Mouse (Mus musculus) liver, postnatal 0 days (tissue): ENCODE measurements around the gene Setd1b. TPM values are rescaled to one million over a fixed set of nuclear protein-coding genes. Genes with fewer than 3 reads are reported as not detected.

ENCODE experiments used
- ATAC-seq: fragments of 200-750 bp; cut with Nextera tagmentation; 2 replicates; pipeline ENCODE4 v1.8.0; 2017; ENCODE audit warnings: mild to moderate bottlenecking, moderate library complexity
- DNase-seq: peaks from one replicate; pipeline ENCODE4 v3.0.0-alpha.2; 2016
- H3K27ac ChIP-seq: fragments of 300-500 bp; sonication (generic); 2 replicates; pipeline ENCODE4 v1.5.1; 2014; ENCODE audit warnings: antibody characterized with exemption, moderate library complexity, mild to moderate bottlenecking, low read depth
- H3K27me3 ChIP-seq: fragments of 300-500 bp; sonication (generic); 2 replicates; pipeline ENCODE4 v1.6.1; 2014; ENCODE audit warnings: low read length, control low read depth, mixed read lengths; ENCODE audit not compliant: insufficient read depth
- H3K36me3 ChIP-seq: fragments of 300-500 bp; sonication (generic); replicated peaks from 2 replicates; pipeline ENCODE4 v1.6.1; 2014; ENCODE audit warnings: mild to moderate bottlenecking, control low read depth, low read length, moderate library complexity, mixed read lengths; ENCODE audit not compliant: insufficient read depth
- H3K4me1 ChIP-seq: fragments of 300-500 bp; sonication (generic); 2 replicates; pipeline ENCODE4 v1.6.1; 2014; ENCODE audit warnings: antibody characterized with exemption, mild to moderate bottlenecking, control low read depth; ENCODE audit not compliant: insufficient read depth
- H3K4me2 ChIP-seq: fragments of 300-500 bp; sonication (generic); 2 replicates; pipeline ENCODE4 v1.6.1; 2014; ENCODE audit warnings: low read depth, mild to moderate bottlenecking, low read length, moderate library complexity, mixed read lengths
- H3K4me3 ChIP-seq: fragments of 300-500 bp; sonication (generic); 2 replicates; pipeline ENCODE4 v1.5.1; 2014; ENCODE audit warnings: low read depth, low read length
- H3K9ac ChIP-seq: fragments of 300-500 bp; sonication (generic); replicated peaks from 2 replicates; pipeline ENCODE4 v1.6.1; 2014; ENCODE audit warnings: mild to moderate bottlenecking, moderate library complexity
- H3K9me3 ChIP-seq: fragments of 300-500 bp; sonication (generic); 2 replicates; pipeline ENCODE4 v1.6.1; 2016; ENCODE audit warnings: mild to moderate bottlenecking, control low read depth, low read length, mixed read lengths
- CTCF ChIP-seq: sonication (generic); IDR thresholded peaks from 2 replicates; pipeline ENCODE4 v1.5.1; 2016; ENCODE audit warnings: antibody characterized with exemption, low read depth
- EP300 ChIP-seq: IDR thresholded peaks from 2 replicates; pipeline ENCODE4 v1.6.1; 2016; ENCODE audit warnings: antibody characterized with exemption, low read depth, mild to moderate bottlenecking
- WGBS: fragments of 180-500 bp; shearing (Covaris S2); extraction: QIAGEN DNeasy Blood & Tissue Kit; methylation state at CpG from one replicate; pipeline ENCODE4 v1.1.7; 2014; ENCODE audit not compliant: insufficient replicate concordance; 5-methylcytosine and 5-hydroxymethylcytosine counted together
- polyA plus RNA-seq: library from polyadenylated mRNA; unstranded; fragments of >200 nt; fragmentation: Nextera tagmentation; extraction: Ambion mirVana; gene quantifications from 2 replicates; pipeline ENCODE4 v1.2.1, GENCODE M21; 2015

The Setd1b gene
- polyA plus RNA-seq, 1 experiment from 2014 or later: 3.6 TPM

GRCm38 (mm10) chr5:123134186-123134874, 7.7 kb upstream of the Setd1b start:
- 43% methylated on average over 13 of the region's 13 CpGs for WGBS

DNA sequence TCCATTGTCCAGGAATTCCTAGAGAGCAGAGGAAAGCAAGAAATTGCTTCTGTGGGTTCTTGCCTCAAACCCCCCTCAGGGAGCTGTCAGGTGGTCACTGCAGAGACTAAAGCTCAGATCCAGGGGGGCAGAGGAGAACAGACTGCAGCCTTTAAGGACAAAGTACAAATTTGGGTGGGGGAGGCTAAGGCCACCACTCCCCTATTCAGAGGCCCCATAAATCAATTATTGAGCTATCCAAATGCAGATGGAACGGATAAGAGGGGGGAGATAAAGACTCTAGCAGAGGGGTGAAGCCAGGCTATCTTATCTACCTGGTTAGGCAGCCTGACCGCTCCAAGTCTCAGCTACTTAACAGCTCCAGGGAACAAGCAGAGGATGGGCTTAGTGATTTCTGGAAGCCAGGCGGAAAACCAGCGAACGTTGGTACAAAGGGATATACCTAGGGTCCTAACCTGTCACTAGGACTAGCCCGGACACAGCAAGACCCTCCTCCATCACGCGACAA, 7.1 kb upstream of the Setd1b start:
- H3K27ac ChIP-seq: peak overlapping the region; percentile 100
- peaks cover 69% of the 10 kb centered on the region for H3K4me1 ChIP-seq
- peaks cover 14% of the 10 kb centered on the region for H3K36me3 ChIP-seq
- H3K4me3 ChIP-seq: peak overlapping the region; percentile 94; the same call in 1 of the 2 replicates
- no peak for ATAC-seq
- peak overlapping the region; percentile 88 for H3K4me2 ChIP-seq
- no peak for TF ChIP-seq CTCF
- TF ChIP-seq EP300: no peak
- H3K9me3 ChIP-seq: no peaks in the 10 kb centered on the region
- DNase-seq: no peak
- H3K9ac ChIP-seq: peak overlapping the region; percentile 99; the same call in 1 of the 2 replicates
- 57% methylated on average over 8 of the region's 8 CpGs for WGBS
- H3K27me3 ChIP-seq: no peaks in the 10 kb centered on the region

More at GRCm38 (mm10) chr5:123134186-123134874, 7.7 kb upstream of the Setd1b start:
- H3K27me3 ChIP-seq: no peaks in the 10 kb centered on the region
- no peaks in the 10 kb centered on the region for H3K9me3 ChIP-seq
- H3K4me2 ChIP-seq: peak overlapping the region; percentile 88
- TF ChIP-seq CTCF: no peak
- TF ChIP-seq EP300: no peak
- H3K4me3 ChIP-seq: no peak overlapping the region
- H3K27ac ChIP-seq: peak overlapping the region; percentile 100; the same call in 1 of the 2 replicates
- DNase-seq (no peak), ATAC-seq (no peak)
- peaks cover 14% of the 10 kb centered on the region for H3K36me3 ChIP-seq
- no peak overlapping the region for H3K9ac ChIP-seq
- peaks cover 69% of the 10 kb centered on the region for H3K4me1 ChIP-seq

GRCm38 (mm10) chr5:123135471-123136360, 6.3 kb upstream of the Setd1b start:
- Histone ChIP-seq H3K9ac (peak overlapping the region; percentile 99), H3K4me1 (peaks cover 69% of the 10 kb centered on the region), H3K27ac (peak overlapping the region; percentile 100), H3K36me3 (peaks cover 14% of the 10 kb centered on the region), H3K27me3 (no peaks in the 10 kb centered on the region), H3K4me2 (peak overlapping the region; percentile 88), H3K4me3 (peak overlapping the region; percentile 94), H3K9me3 (no peaks in the 10 kb centered on the region)
- 18% methylated on average over 30 of the region's 30 CpGs for WGBS
- peak; percentile 55 for ATAC-seq
- TF ChIP-seq EP300: no peak; the same call in none of the 2 replicates
- TF ChIP-seq CTCF: no peak
- DNase-seq: peak; percentile 89

DNA sequence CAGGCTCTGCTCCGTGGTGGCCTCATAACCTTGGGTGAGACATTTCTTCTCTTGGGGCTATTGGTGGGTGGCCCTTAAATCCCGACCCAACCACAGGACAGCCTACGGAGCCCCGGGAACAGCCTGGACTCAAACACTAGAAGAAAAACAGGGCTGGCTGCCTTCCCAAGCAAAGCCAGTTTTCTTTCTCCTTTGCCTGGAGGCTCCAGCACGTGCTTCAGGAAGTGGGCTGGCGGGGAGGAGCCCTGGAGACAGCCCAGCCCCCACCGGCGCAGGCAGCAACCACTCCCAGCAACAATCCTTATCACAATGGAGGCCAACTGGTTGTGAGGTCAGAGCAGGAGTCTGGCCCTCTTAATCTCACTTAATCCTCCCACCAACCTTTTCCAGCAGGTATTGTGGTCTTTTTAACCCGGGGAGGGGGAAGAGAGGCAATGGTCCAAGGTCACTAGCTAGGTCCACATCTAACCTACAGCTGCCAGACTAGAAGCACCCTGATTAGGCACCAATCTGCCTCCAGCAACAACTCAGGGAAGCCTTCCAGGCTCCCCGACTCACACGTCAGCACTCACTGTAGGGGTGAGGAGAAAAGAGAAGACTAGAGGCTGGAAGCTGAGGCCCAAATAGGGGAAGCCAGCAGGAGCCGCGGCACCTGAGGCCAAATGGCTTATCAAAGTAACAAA, 5.5 kb upstream of the Setd1b start:
- Histone ChIP-seq H3K9ac (peak overlapping the region; percentile 99), H3K4me1 (peaks cover 69% of the 10 kb centered on the region), H3K4me2 (peak overlapping the region; percentile 88), H3K27ac (peak overlapping the region; percentile 100), H3K9me3 (no peaks in the 10 kb centered on the region), H3K4me3 (peak overlapping the region; percentile 94), H3K27me3 (no peaks in the 10 kb centered on the region), H3K36me3 (peaks cover 14% of the 10 kb centered on the region)
- ATAC-seq: peak; percentile 47
- TF ChIP-seq CTCF (no peak), EP300 (peak; percentile 33; the same call in 1 of the 2 replicates)
- whole genome bisulfite sequencing: 3% methylated on average over 13 of the region's 13 CpGs
- DNase-seq: peak; percentile 88

- Histone ChIP-seq H3K9ac (peak overlapping the region; percentile 99), H3K4me1 (peaks cover 61% of the 10 kb centered on the region), H3K27me3 (no peaks in the 10 kb centered on the region), H3K27ac (peak overlapping the region; percentile 100), H3K36me3 (peaks cover 14% of the 10 kb centered on the region), H3K4me3 (peak overlapping the region; percentile 94), H3K9me3 (no peaks in the 10 kb centered on the region), H3K4me2 (peak overlapping the region; percentile 88)
- ATAC-seq (no peak), DNase-seq (peak; percentile 86)
- TF ChIP-seq CTCF: no peak
- TF ChIP-seq EP300: 0 out of 2 replicates have a peak, but pooled peaks have one; percentile 16
- WGBS: 6% methylated on average over 20 of the region's 20 CpGs
Observed at GRCm38 (mm10) chr5:123137044-123137909, 4.7 kb upstream of the Setd1b start.
